Mouse (Mus musculus) liver, embryonic 16.5 days (tissue): Measurements from ENCODE around the gene Tlr8. TPM values are rescaled to one million over a fixed set of nuclear protein-coding genes. Genes with fewer than 3 reads are reported as not detected.

Experiments used
- ATAC-seq: fragments of 200-750 bp; cut with Nextera tagmentation; 2 replicates; pipeline ENCODE4 v1.8.0; 2017; ENCODE audit warnings: low read depth, mild to moderate bottlenecking, moderate number of reproducible peaks, moderate library complexity
- H3K27ac ChIP-seq: fragments of 300-500 bp; sonication (generic); 2 replicates; pipeline ENCODE4 v1.5.1; 2014; ENCODE audit warnings: mild to moderate bottlenecking, low read length
- H3K27me3 ChIP-seq: fragments of 300-500 bp; sonication (generic); 2 replicates; pipeline ENCODE4 v1.6.1; 2014; ENCODE audit warnings: low read depth, low read length, mixed read lengths; ENCODE audit not compliant: control insufficient read depth, insufficient read depth
- H3K36me3 ChIP-seq: fragments of 300-500 bp; sonication (generic); 2 replicates; pipeline ENCODE4 v1.6.1; 2014; ENCODE audit warnings: mild to moderate bottlenecking; ENCODE audit not compliant: control insufficient read depth, insufficient read depth
- H3K4me1 ChIP-seq: fragments of 300-500 bp; sonication (generic); 2 replicates; pipeline ENCODE4 v1.6.1; 2014; ENCODE audit warnings: low read depth, low read length, mixed read lengths; ENCODE audit not compliant: control insufficient read depth
- H3K4me2 ChIP-seq: fragments of 300-500 bp; sonication (generic); 2 replicates; pipeline ENCODE4 v1.6.1; 2014; ENCODE audit warnings: low read depth, low read length, mixed read lengths
- H3K4me3 ChIP-seq: fragments of 300-500 bp; sonication (generic); 2 replicates; pipeline ENCODE4 v1.5.1; 2014; ENCODE audit warnings: low read depth, mild to moderate bottlenecking, low read length
- H3K9ac ChIP-seq: fragments of 300-500 bp; sonication (generic); 2 replicates; pipeline ENCODE4 v1.6.1; 2014; ENCODE audit warnings: low read depth, low read length
- H3K9me3 ChIP-seq: fragments of 300-500 bp; sonication (generic); replicated peaks from 2 replicates; pipeline ENCODE4 v1.6.1; 2016; ENCODE audit warnings: low read length; ENCODE audit not compliant: control insufficient read depth
- WGBS: fragments of 180-500 bp; shearing (Covaris S2); extraction: QIAGEN DNeasy Blood & Tissue Kit; methylation state at CpG from one replicate; pipeline ENCODE4 v1.1.7; 2014; ENCODE audit not compliant: insufficient replicate concordance; 5-methylcytosine and 5-hydroxymethylcytosine counted together
- polyA plus RNA-seq: library from polyadenylated mRNA; unstranded; fragments of >200 nt; fragmentation: Nextera tagmentation; extraction: Ambion mirVana; gene quantifications from 2 replicates; pipeline ENCODE4 v1.2.1, GENCODE M21; 2015

Tlr8 gene
- polyA plus RNA-seq, 1 experiment from 2014 or later, result 1.3 TPM

DNA sequence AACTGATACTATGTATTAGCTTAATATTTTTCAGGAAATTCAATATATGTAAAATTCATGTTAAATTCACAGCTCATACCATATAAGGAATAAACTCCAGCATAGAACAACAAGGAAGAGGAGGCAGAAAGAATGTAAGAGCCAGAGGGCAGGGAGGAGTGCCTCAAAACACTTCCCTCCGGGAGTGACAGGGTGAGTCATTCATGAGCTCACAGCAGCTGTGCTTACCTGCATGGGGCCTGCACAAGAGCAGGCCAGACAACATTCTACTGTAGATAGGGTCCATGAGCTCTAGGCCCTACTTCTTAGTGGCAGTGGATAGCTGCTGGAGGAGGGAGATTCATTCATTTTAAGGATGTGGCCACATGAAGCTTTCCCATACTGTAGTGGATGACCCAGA lies 34.3 kb downstream of the Tlr8 start:
- no peak overlapping the region for H3K4me2 ChIP-seq
- no peaks in the 10 kb centered on the region for H3K36me3 ChIP-seq
- H3K9me3 ChIP-seq, result no peaks in the 10 kb centered on the region
- H3K4me3 ChIP-seq, result no peak overlapping the region
- H3K27ac ChIP-seq, result no peak overlapping the region
- WGBS, result 59% methylated on average over 1 of the region's 1 CpGs
- H3K27me3 ChIP-seq, result no peaks in the 10 kb centered on the region; the same call in 1 of the 2 replicates
- no peak overlapping the region for H3K9ac ChIP-seq
- H3K4me1 ChIP-seq, result no peaks in the 10 kb centered on the region
- ATAC-seq, result no peak

GRCm38 (mm10) chrX:167229206-167229605 lies 34.9 kb downstream of the Tlr8 start:
- no peaks in the 10 kb centered on the region for H3K9me3 ChIP-seq
- no peak overlapping the region for H3K4me3 ChIP-seq
- no peaks in the 10 kb centered on the region for H3K36me3 ChIP-seq
- peak; percentile 47 for ATAC-seq
- 28% methylated on average over 6 of the region's 6 CpGs for WGBS
- no peaks in the 10 kb centered on the region for H3K4me1 ChIP-seq
- no peak overlapping the region for H3K4me2 ChIP-seq
- no peak overlapping the region for H3K9ac ChIP-seq
- H3K27ac ChIP-seq, result no peak overlapping the region
- no peaks in the 10 kb centered on the region; the same call in 1 of the 2 replicates for H3K27me3 ChIP-seq

DNA sequence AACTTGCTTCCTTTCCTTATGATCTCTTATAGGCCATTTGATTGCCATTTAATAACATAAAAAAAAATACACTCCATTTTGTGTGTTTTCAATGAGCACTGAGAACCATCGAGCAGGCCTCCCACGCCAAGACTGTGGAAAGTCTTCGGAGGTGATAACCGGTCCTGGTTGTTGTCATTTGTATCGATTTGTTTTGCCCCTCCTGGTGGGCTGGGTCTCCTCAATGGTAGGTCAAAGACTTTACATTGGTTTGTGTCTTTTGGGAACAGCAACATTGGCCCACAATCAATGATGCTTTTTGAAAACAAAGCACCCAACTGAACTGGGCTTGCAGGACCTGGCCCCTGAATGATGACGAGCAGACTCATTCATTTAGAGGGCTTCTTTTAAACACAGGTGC lies 36.4 kb downstream of the Tlr8 start:
- H3K36me3 ChIP-seq, result no peaks in the 10 kb centered on the region
- 73% methylated on average over 6 of the region's 6 CpGs for WGBS
- no peak overlapping the region for H3K9ac ChIP-seq
- H3K4me2 ChIP-seq, result no peak overlapping the region
- H3K27ac ChIP-seq, result no peak overlapping the region; the same call in 1 of the 2 replicates
- no peaks in the 10 kb centered on the region for H3K27me3 ChIP-seq
- ATAC-seq, result no peak
- H3K4me3 ChIP-seq, result no peak overlapping the region
- no peaks in the 10 kb centered on the region for H3K9me3 ChIP-seq
- H3K4me1 ChIP-seq, result no peaks in the 10 kb centered on the region

GRCm38 (mm10) chrX:167227138-167227537 lies 37.0 kb downstream of the Tlr8 start:
- H3K9me3 ChIP-seq, result no peaks in the 10 kb centered on the region
- H3K27me3 ChIP-seq, result no peaks in the 10 kb centered on the region
- H3K4me2 ChIP-seq, result no peak overlapping the region
- no peak overlapping the region for H3K9ac ChIP-seq
- no peak overlapping the region for H3K4me3 ChIP-seq
- no peaks in the 10 kb centered on the region for H3K4me1 ChIP-seq
- peak overlapping the region; percentile 37 for H3K27ac ChIP-seq
- 39% methylated on average over 7 of the region's 7 CpGs for WGBS
- peak; percentile 53; the same call in 1 of the 2 replicates for ATAC-seq
- H3K36me3 ChIP-seq, result no peaks in the 10 kb centered on the region

- no peaks in the 10 kb centered on the region for H3K36me3 ChIP-seq
- 0 out of 2 replicates have a peak overlapping the region, but pooled peaks have one; percentile 9 for H3K4me2 ChIP-seq
- no peak overlapping the region for H3K9ac ChIP-seq
- H3K9me3 ChIP-seq, result no peaks in the 10 kb centered on the region
- ATAC-seq, result no peak
- 70% methylated on average over 5 of the region's 5 CpGs for WGBS
- peak overlapping the region; percentile 30; the same call in 1 of the 2 replicates for H3K27ac ChIP-seq
- no peaks in the 10 kb centered on the region for H3K4me1 ChIP-seq
- no peak overlapping the region for H3K4me3 ChIP-seq
- no peaks in the 10 kb centered on the region for H3K27me3 ChIP-seq
These were observed 37.6 kb downstream of the Tlr8 start for GRCm38 (mm10) chrX:167226570-167226969.

- Histone ChIP-seq H3K9me3 (no peaks in the 10 kb centered on the region), H3K4me3 (no peak overlapping the region), H3K27ac (no peak overlapping the region), H3K4me1 (no peaks in the 10 kb centered on the region), H3K4me2 (no peak overlapping the region), H3K27me3 (peaks cover 6% of the 10 kb centered on the region), H3K36me3 (no peaks in the 10 kb centered on the region), H3K9ac (no peak overlapping the region)
- ATAC-seq, result no peak
- 25% methylated on average over 8 of the region's 8 CpGs for WGBS
These were observed 51.4 kb downstream of the Tlr8 start for GRCm38 (mm10) chrX:167212707-167213106.

GRCm38 (mm10) chrX:167211871-167212555 lies 52.1 kb downstream of the Tlr8 start:
- Histone ChIP-seq H3K4me2 (no peak overlapping the region), H3K27ac (no peak overlapping the region)

GRCm38 (mm10) chrX:167210319-167210728 lies 53.8 kb downstream of the Tlr8 start:
- peak; percentile 28; the same call in 1 of the 2 replicates for ATAC-seq
- Histone ChIP-seq H3K9ac (no peak overlapping the region), H3K27ac (peak overlapping the region; percentile 57), H3K36me3 (no peaks in the 10 kb centered on the region), H3K4me1 (no peaks in the 10 kb centered on the region), H3K9me3 (no peaks in the 10 kb centered on the region), H3K4me3 (no peak overlapping the region), H3K4me2 (0 out of 2 replicates have a peak overlapping the region, but pooled peaks have one; percentile 0), H3K27me3 (peaks cover 6% of the 10 kb centered on the region)
- WGBS, result 18% methylated on average over 6 of the region's 6 CpGs

More at GRCm38 (mm10) chrX:167211871-167212555, 52.1 kb downstream of the Tlr8 start:
- Histone ChIP-seq H3K9ac (no peak overlapping the region), H3K36me3 (no peaks in the 10 kb centered on the region), H3K4me3 (no peak overlapping the region), H3K27me3 (peaks cover 6% of the 10 kb centered on the region), H3K4me1 (no peaks in the 10 kb centered on the region), H3K9me3 (no peaks in the 10 kb centered on the region)
- no peak for ATAC-seq
- 39% methylated on average over 9 of the region's 9 CpGs for WGBS

- Histone ChIP-seq H3K4me3 (peak overlapping the region; percentile 50), H3K27me3 (peaks cover 6% of the 10 kb centered on the region), H3K4me2 (0 out of 2 replicates have a peak overlapping the region, but pooled peaks have one; percentile 0), H3K27ac (peak overlapping the region; percentile 45), H3K9me3 (no peaks in the 10 kb centered on the region), H3K4me1 (no peaks in the 10 kb centered on the region), H3K9ac (no peak overlapping the region), H3K36me3 (no peaks in the 10 kb centered on the region)
- no peak for ATAC-seq
- 38% methylated on average over 8 of the region's 8 CpGs for WGBS
These were observed 54.3 kb downstream of the Tlr8 start for GRCm38 (mm10) chrX:167209828-167210227.
